Mouse (Mus musculus) bone marrow macrophage, adult 2 months (primary cell): ENCODE results near the gene Zfp324.

Experiments
- CTCF ChIP-seq: IDR thresholded peaks from 2 replicates; pipeline ENCODE4 v1.5.1; 2012; ENCODE audit warnings: low read depth, mild to moderate bottlenecking, low read length, moderate library complexity
- POLR2A ChIP-seq: IDR thresholded peaks from 2 replicates; pipeline ENCODE4 v1.6.1; 2012; ENCODE audit warnings: mild to moderate bottlenecking, low read depth, low read length, borderline replicate concordance

- TF ChIP-seq CTCF = no peak
- TF ChIP-seq POLR2A = no peak
Observed at GRCm38 (mm10) chr7:12927693-12928589, 37.7 kb upstream of the Zfp324 start.
